Mouse (Mus musculus): Measurements from ENCODE around the gene Fbxo41. TPM values are rescaled to one million over a fixed set of nuclear protein-coding genes. Genes with fewer than 3 reads are reported as not detected.
A peak's percentile ranks its signal among the peaks of the same experiment; 100 is the strongest.

Fbxo41 gene
- total RNA-seq, 1 experiment: 0.54 TPM

- TF ChIP-seq ZC3H11A (IDR thresholded peaks at IDR 0.05; ENCODE audit: borderline replicate concordance, low read depth, low read length) (no peak), ZNF384 (IDR thresholded peaks at IDR 0.05; ENCODE audit: low read depth, low read length) (no peak), HCFC1 (IDR thresholded peaks at IDR 0.05; ENCODE audit: borderline replicate concordance, insufficient read depth, low read length) (no peak), CHD2 (IDR thresholded peaks at IDR 0.05; ENCODE audit: low read depth, low read length) (no peak), MAFK (IDR thresholded peaks at IDR 0.05; ENCODE audit: insufficient read depth, low read depth, low read length) (no peak)
- Histone ChIP-seq H3K9ac (ENCODE audit: insufficient read depth, low read depth, low read length, poor library complexity, severe bottlenecking) (no peak overlapping the region), H3K27ac (ENCODE audit: insufficient read depth, low read depth, low read length, poor library complexity, severe bottlenecking) (no peak overlapping the region), H3K4me3 (ENCODE audit: insufficient read depth in 1 of 2, low read depth in 1 of 2, low read length in 2 of 2, poor library complexity in 1 of 2, severe bottlenecking in 1 of 2) (no peak overlapping the region), H3K4me1 (ENCODE audit: control insufficient read depth in 2 of 2, insufficient read depth in 2 of 2, low read length in 2 of 2, poor library complexity in 1 of 2) (peaks cover 4 to 22% of the 10 kb centered on the region in 2 experiments; a peak in 1 of 4 replicates), H3K36me3 (ENCODE audit: control insufficient read depth, insufficient read depth, low read length, poor library complexity, severe bottlenecking) (no peaks in the 10 kb centered on the region), H3K9me3 (ENCODE audit: control insufficient read depth, insufficient read depth, low read depth, low read length) (no peaks in the 10 kb centered on the region)
- peak; percentile 69 for DNase-seq (ENCODE audit: low read depth, low spot score)
- in situ Hi-C loops (cut with MboI; ENCODE audit: low sequenced_read_pairs in 2 of 2, unreplicated experiment in 2 of 2): no loop called here
Measured at GRCm38 (mm10) chr6:85477366-85477917, 25.4 kb downstream of the Fbxo41 start.

GRCm38 (mm10) chr6:85475581-85475980 is 27.2 kb downstream of the Fbxo41 start:
- TF ChIP-seq CHD2 (IDR thresholded peaks at IDR 0.05; ENCODE audit: low read depth, low read length) (no peak), MAFK (IDR thresholded peaks at IDR 0.05; ENCODE audit: insufficient read depth, low read depth, low read length) (no peak), ZNF384 (IDR thresholded peaks at IDR 0.05; ENCODE audit: low read depth, low read length) (no peak), HCFC1 (IDR thresholded peaks at IDR 0.05; ENCODE audit: borderline replicate concordance, insufficient read depth, low read length) (no peak), ZC3H11A (IDR thresholded peaks at IDR 0.05; ENCODE audit: borderline replicate concordance, low read depth, low read length) (no peak)
- no peak overlapping the region for H3K9ac ChIP-seq (ENCODE audit: insufficient read depth, low read depth, low read length, poor library complexity, severe bottlenecking)
- no peaks in the 10 kb centered on the region for H3K36me3 ChIP-seq (ENCODE audit: control insufficient read depth, insufficient read depth, low read length, poor library complexity, severe bottlenecking)
- no peaks in the 10 kb centered on the region for H3K9me3 ChIP-seq (ENCODE audit: control insufficient read depth, insufficient read depth, low read depth, low read length)
- peaks cover 4 to 20% of the 10 kb centered on the region in 2 experiments; a peak in 1 of 4 replicates for H3K4me1 ChIP-seq (ENCODE audit: control insufficient read depth in 2 of 2, insufficient read depth in 2 of 2, low read length in 2 of 2, poor library complexity in 1 of 2)
- in situ Hi-C loops (cut with MboI; ENCODE audit: low sequenced_read_pairs in 2 of 2, unreplicated experiment in 2 of 2): no loop called here
- no peak overlapping the region for H3K27ac ChIP-seq (ENCODE audit: insufficient read depth, low read depth, low read length, poor library complexity, severe bottlenecking)
- DNase-seq (ENCODE audit: low read depth, low spot score): no peak
- H3K4me3 ChIP-seq (ENCODE audit: insufficient read depth in 1 of 2, low read depth in 1 of 2, low read length in 2 of 2, poor library complexity in 1 of 2, severe bottlenecking in 1 of 2): no peak overlapping the region

GRCm38 (mm10) chr6:85472542-85472941 is 30.3 kb downstream of the Fbxo41 start:
- no peak overlapping the region for H3K9ac ChIP-seq (ENCODE audit: insufficient read depth, low read depth, low read length, poor library complexity, severe bottlenecking)
- H3K36me3 ChIP-seq (ENCODE audit: control insufficient read depth, insufficient read depth, low read length, poor library complexity, severe bottlenecking): peaks cover 17% of the 10 kb centered on the region
- H3K27ac ChIP-seq (ENCODE audit: insufficient read depth, low read depth, low read length, poor library complexity, severe bottlenecking): no peak overlapping the region
- in situ Hi-C loops (cut with MboI; ENCODE audit: low sequenced_read_pairs in 2 of 2, unreplicated experiment in 2 of 2): no loop called here
- TF ChIP-seq ZNF384 (IDR thresholded peaks at IDR 0.05; ENCODE audit: low read depth, low read length) (no peak), CHD2 (IDR thresholded peaks at IDR 0.05; ENCODE audit: low read depth, low read length) (no peak), MAFK (IDR thresholded peaks at IDR 0.05; ENCODE audit: insufficient read depth, low read depth, low read length) (no peak), HCFC1 (IDR thresholded peaks at IDR 0.05; ENCODE audit: borderline replicate concordance, insufficient read depth, low read length) (no peak), ZC3H11A (IDR thresholded peaks at IDR 0.05; ENCODE audit: borderline replicate concordance, low read depth, low read length) (no peak)
- DNase-seq (ENCODE audit: low read depth, low spot score): no peak
- peaks cover 4 to 13% of the 10 kb centered on the region in 2 experiments; a peak in 1 of 4 replicates for H3K4me1 ChIP-seq (ENCODE audit: control insufficient read depth in 2 of 2, insufficient read depth in 2 of 2, low read length in 2 of 2, poor library complexity in 1 of 2)
- H3K9me3 ChIP-seq (ENCODE audit: control insufficient read depth, insufficient read depth, low read depth, low read length): no peaks in the 10 kb centered on the region
- no peak overlapping the region for H3K4me3 ChIP-seq (ENCODE audit: insufficient read depth in 1 of 2, low read depth in 1 of 2, low read length in 2 of 2, poor library complexity in 1 of 2, severe bottlenecking in 1 of 2)

- no peak for TF ChIP-seq ZC3H11A (IDR thresholded peaks at IDR 0.05; ENCODE audit: borderline replicate concordance, low read depth, low read length)
- H3K4me3 ChIP-seq (ENCODE audit: insufficient read depth in 1 of 2, low read depth in 1 of 2, low read length in 2 of 2, poor library complexity in 1 of 2, severe bottlenecking in 1 of 2): no peak overlapping the region
- no peaks in the 10 kb centered on the region for H3K9me3 ChIP-seq (ENCODE audit: control insufficient read depth, insufficient read depth, low read depth, low read length)
- peaks cover 4 to 13% of the 10 kb centered on the region in 2 experiments; a peak in 1 of 4 replicates for H3K4me1 ChIP-seq (ENCODE audit: control insufficient read depth in 2 of 2, insufficient read depth in 2 of 2, low read length in 2 of 2, poor library complexity in 1 of 2)
- H3K36me3 ChIP-seq (ENCODE audit: control insufficient read depth, insufficient read depth, low read length, poor library complexity, severe bottlenecking): peaks cover 23% of the 10 kb centered on the region
- no peak for DNase-seq (ENCODE audit: low read depth, low spot score)
- in situ Hi-C loops (cut with MboI; ENCODE audit: low sequenced_read_pairs in 2 of 2, unreplicated experiment in 2 of 2): no loop called here
- H3K27ac ChIP-seq (ENCODE audit: insufficient read depth, low read depth, low read length, poor library complexity, severe bottlenecking): no peak overlapping the region
- no peak overlapping the region for H3K9ac ChIP-seq (ENCODE audit: insufficient read depth, low read depth, low read length, poor library complexity, severe bottlenecking)
Measured at GRCm38 (mm10) chr6:85471962-85472361, 30.8 kb downstream of the Fbxo41 start.

Measured in ES-E14 (cell line).